Mouse (Mus musculus): ENCODE results near the gene Mcrip1. TPM values are rescaled to one million over a fixed set of nuclear protein-coding genes. Genes with fewer than 3 reads are reported as not detected.
A peak's percentile ranks its signal among the peaks of the same experiment; 100 is the strongest.

Gene Mcrip1
- polyA plus RNA-seq (2015; fragmentation: Nextera tagmentation; extraction: Ambion mirVana) = 113 and 115 TPM in 2 replicates

GRCm38 (mm10) chr11:120549168-120549945 lies at the start of gene Mcrip1:
Mcrip1 (minus strand) TSS chr11:120549727.
- peak within 1 kb of the TSS; percentile 95 for H3K9ac ChIP-seq (ENCODE audit: low read length)
- peak within 1 kb of the TSS; percentile 98 for H3K27ac ChIP-seq (replicated peaks)
- peak; percentile 94 for DNase-seq (ENCODE audit: low spot score)
- H3K36me3 ChIP-seq (ENCODE audit: control insufficient read depth, insufficient read depth, low read length) = peaks cover 2% of the 10 kb centered on the region
- H3K4me2 ChIP-seq (replicated peaks; ENCODE audit: low read depth) = peak within 1 kb of the TSS; percentile 72
- no peaks in the 10 kb centered on the region for H3K27me3 ChIP-seq (ENCODE audit: control insufficient read depth, insufficient read depth, low read length)
- peak; percentile 85 for ATAC-seq (ENCODE audit: low FRiP score, low TSS enrichment)
- peaks cover 5% of the 10 kb centered on the region; the same call in 1 of the 2 replicates for H3K4me1 ChIP-seq (replicated peaks; ENCODE audit: control insufficient read depth, insufficient read depth)
- under 1% methylated on average over 57 of the region's 87 CpGs for WGBS
- H3K4me3 ChIP-seq (ENCODE audit: low read depth, low read length) = peak within 1 kb of the TSS; percentile 88
- H3K9me3 ChIP-seq (ENCODE audit: control insufficient read depth, low read length) = no peaks in the 10 kb centered on the region
- TF ChIP-seq CTCF (IDR thresholded peaks at IDR 0.05; ENCODE audit: low read depth) = no peak
- no peak for TF ChIP-seq EP300 (optimal IDR thresholded peaks at IDR 0.05)

DNA sequence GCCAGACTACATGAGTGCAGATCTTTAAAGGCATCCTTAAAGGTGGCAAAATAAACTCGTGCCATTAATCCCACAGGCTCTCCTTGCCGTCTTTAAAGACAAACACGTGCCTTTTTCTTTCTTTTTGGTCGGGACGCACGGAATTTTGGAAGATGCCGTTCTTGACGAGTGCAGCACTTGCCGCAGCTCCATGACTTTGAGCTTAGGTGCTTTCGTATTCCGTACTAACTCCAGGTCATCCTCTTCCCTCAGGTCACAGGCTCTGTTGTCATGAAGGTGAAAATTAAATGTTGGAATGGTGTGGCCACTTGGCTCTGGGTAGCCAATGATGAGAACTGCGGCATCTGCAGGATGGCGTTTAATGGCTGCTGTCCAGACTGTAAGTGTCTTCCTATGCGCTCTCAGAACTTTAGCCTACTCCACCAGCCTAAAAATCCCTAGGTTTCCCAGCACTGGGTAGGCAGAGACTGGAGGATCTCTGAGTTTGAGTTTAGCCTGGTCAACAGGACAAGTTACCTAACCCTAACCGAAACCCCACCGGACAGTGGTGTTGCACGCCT lies 49.5 kb upstream of the Mcrip1 start:
- H3K9me3 ChIP-seq (ENCODE audit: control insufficient read depth, low read length) = no peaks in the 10 kb centered on the region
- no peak for ATAC-seq (ENCODE audit: low FRiP score, low TSS enrichment)
- peak overlapping the region; percentile 91 for H3K4me3 ChIP-seq (ENCODE audit: low read depth, low read length)
- H3K9ac ChIP-seq (ENCODE audit: low read length) = peak overlapping the region; percentile 73
- H3K27ac ChIP-seq (replicated peaks) = peak overlapping the region; percentile 75; the same call in 1 of the 2 replicates
- H3K4me2 ChIP-seq (replicated peaks; ENCODE audit: low read depth) = peak overlapping the region; percentile 69
- 41% methylated on average over 17 of the region's 17 CpGs for WGBS
- DNase-seq (ENCODE audit: low spot score) = no peak
- no peaks in the 10 kb centered on the region for H3K27me3 ChIP-seq (ENCODE audit: control insufficient read depth, insufficient read depth, low read length)
- peaks cover 21% of the 10 kb centered on the region; the same call in 1 of the 2 replicates for H3K36me3 ChIP-seq (ENCODE audit: control insufficient read depth, insufficient read depth, low read length)
- no peak for TF ChIP-seq CTCF (IDR thresholded peaks at IDR 0.05; ENCODE audit: low read depth)
- TF ChIP-seq EP300 (optimal IDR thresholded peaks at IDR 0.05) = no peak
- H3K4me1 ChIP-seq (replicated peaks; ENCODE audit: control insufficient read depth, insufficient read depth) = no peaks in the 10 kb centered on the region

GRCm38 (mm10) chr11:120598283-120598989 lies 48.9 kb upstream of the Mcrip1 start, which contains the start of the genes Alyref and Anapc11:
Alyref (minus strand) TSS chr11:120598365.
Anapc11 (plus strand) TSS chr11:120598421.
- peaks cover 26% of the 10 kb centered on the region for H3K36me3 ChIP-seq (ENCODE audit: control insufficient read depth, insufficient read depth, low read length)

DNA sequence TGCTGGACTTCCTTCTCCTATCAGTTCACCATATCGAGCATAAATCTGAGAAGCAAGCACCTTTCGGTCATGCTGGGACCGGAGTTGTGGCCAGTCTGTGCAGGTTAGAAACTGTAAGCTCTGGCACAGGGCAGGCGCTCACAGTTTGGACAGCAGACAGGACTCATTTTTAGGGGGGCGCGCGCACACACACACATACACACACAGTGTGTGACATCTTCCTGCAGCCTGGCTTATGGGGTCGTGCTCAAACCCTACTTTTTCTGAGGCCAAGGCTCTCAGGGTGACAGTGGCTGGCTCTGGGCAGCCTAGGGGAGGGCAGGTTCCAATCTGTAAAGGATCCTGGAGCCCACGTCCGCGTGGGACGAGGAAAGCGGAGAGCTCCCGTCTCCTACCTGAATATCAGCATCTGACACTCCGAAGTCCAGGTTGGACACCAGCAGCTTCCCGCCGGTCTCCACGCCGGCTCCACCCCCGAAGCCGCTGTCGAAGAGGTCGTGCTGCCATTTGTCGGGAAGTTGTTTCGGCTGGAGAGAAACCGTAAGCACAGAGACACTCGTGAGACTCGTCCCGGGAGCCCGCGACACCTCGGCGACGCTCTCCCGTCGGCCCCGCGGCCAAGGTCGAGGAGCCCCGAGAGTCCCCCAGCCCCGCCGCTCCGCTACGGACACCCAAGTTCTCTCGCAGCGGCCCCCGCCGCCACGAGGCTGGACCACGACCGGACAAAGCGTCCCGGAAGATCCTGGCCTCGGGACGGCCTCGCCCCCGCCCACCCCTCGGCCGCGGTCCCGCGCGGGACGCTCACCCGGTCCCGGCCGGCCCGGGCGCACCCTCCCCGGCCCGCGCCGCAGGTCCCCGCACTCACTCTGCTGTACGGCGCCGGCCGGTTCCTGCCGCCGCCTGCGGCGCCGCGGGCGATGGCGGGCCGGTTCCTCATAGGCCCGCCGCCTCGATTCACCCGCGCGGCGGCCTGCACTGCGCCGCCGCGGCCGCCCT lies 48.0 kb upstream of the Mcrip1 start:
- Histone ChIP-seq H3K4me1 (replicated peaks; ENCODE audit: control insufficient read depth, insufficient read depth) (no peaks in the 10 kb centered on the region), H3K9ac (ENCODE audit: low read length) (peak overlapping the region; percentile 96), H3K4me2 (replicated peaks; ENCODE audit: low read depth) (peak overlapping the region; percentile 91), H3K36me3 (ENCODE audit: control insufficient read depth, insufficient read depth, low read length) (peaks cover 30% of the 10 kb centered on the region), H3K27me3 (ENCODE audit: control insufficient read depth, insufficient read depth, low read length) (no peaks in the 10 kb centered on the region), H3K9me3 (ENCODE audit: control insufficient read depth, low read length) (no peaks in the 10 kb centered on the region), H3K4me3 (ENCODE audit: low read depth, low read length) (peak overlapping the region; percentile 91), H3K27ac (replicated peaks) (peak overlapping the region; percentile 94)
- TF ChIP-seq CTCF (IDR thresholded peaks at IDR 0.05; ENCODE audit: low read depth) (no peak), EP300 (optimal IDR thresholded peaks at IDR 0.05) (no peak)
- 2% methylated on average over 71 of the region's 99 CpGs for WGBS
- peak; percentile 55 for ATAC-seq (ENCODE audit: low FRiP score, low TSS enrichment)
- peak; percentile 50 for DNase-seq (ENCODE audit: low spot score)

More at GRCm38 (mm10) chr11:120598283-120598989, 48.9 kb upstream of the Mcrip1 start, which contains the start of the genes Alyref and Anapc11:
- no peaks in the 10 kb centered on the region for H3K4me1 ChIP-seq (replicated peaks; ENCODE audit: control insufficient read depth, insufficient read depth)
- peak within 1 kb of the TSS; percentile 91 for H3K4me3 ChIP-seq (ENCODE audit: low read depth, low read length)
- under 1% methylated on average over 84 of the region's 88 CpGs for WGBS
- H3K27me3 ChIP-seq (ENCODE audit: control insufficient read depth, insufficient read depth, low read length) = no peaks in the 10 kb centered on the region
- H3K9ac ChIP-seq (ENCODE audit: low read length) = peak within 1 kb of the TSS; percentile 96
- TF ChIP-seq EP300 (optimal IDR thresholded peaks at IDR 0.05) (peak; percentile 67), CTCF (IDR thresholded peaks at IDR 0.05; ENCODE audit: low read depth) (no peak; the same call in 1 of the 2 replicates)
- H3K9me3 ChIP-seq (ENCODE audit: control insufficient read depth, low read length) = no peaks in the 10 kb centered on the region
- DNase-seq (ENCODE audit: low spot score) = peak; percentile 97
- peak within 1 kb of the TSS; percentile 94 for H3K27ac ChIP-seq (replicated peaks)
- H3K4me2 ChIP-seq (replicated peaks; ENCODE audit: low read depth) = peak within 1 kb of the TSS; percentile 91
- peak; percentile 98 for ATAC-seq (ENCODE audit: low FRiP score, low TSS enrichment)

- no peak for ATAC-seq (ENCODE audit: low FRiP score, low TSS enrichment)
- H3K4me2 ChIP-seq (replicated peaks; ENCODE audit: low read depth) = no peak overlapping the region
- DNase-seq (ENCODE audit: low spot score) = no peak
- TF ChIP-seq EP300 (optimal IDR thresholded peaks at IDR 0.05) = no peak
- no peak for TF ChIP-seq CTCF (IDR thresholded peaks at IDR 0.05; ENCODE audit: low read depth)
- H3K9me3 ChIP-seq (ENCODE audit: control insufficient read depth, low read length) = no peaks in the 10 kb centered on the region
- peaks cover 25% of the 10 kb centered on the region for H3K36me3 ChIP-seq (ENCODE audit: control insufficient read depth, insufficient read depth, low read length)
- H3K9ac ChIP-seq (ENCODE audit: low read length) = no peak overlapping the region
- WGBS = 87% methylated on average over 6 of the region's 6 CpGs
- no peaks in the 10 kb centered on the region for H3K4me1 ChIP-seq (replicated peaks; ENCODE audit: control insufficient read depth, insufficient read depth)
- no peak overlapping the region for H3K4me3 ChIP-seq (ENCODE audit: low read depth, low read length)
- H3K27me3 ChIP-seq (ENCODE audit: control insufficient read depth, insufficient read depth, low read length) = no peaks in the 10 kb centered on the region
- H3K27ac ChIP-seq (replicated peaks) = no peak overlapping the region
Measured at GRCm38 (mm10) chr11:120588531-120588930, 39.0 kb upstream of the Mcrip1 start.
